Mouse (Mus musculus): ENCODE measurements around the gene Il1r2. TPM values are rescaled to one million over a fixed set of nuclear protein-coding genes. Genes with fewer than 3 reads are reported as not detected.

Il1r2 gene
- polyA plus RNA-seq, 1 experiment from 2014 or later, result 0.25 TPM

DNA sequence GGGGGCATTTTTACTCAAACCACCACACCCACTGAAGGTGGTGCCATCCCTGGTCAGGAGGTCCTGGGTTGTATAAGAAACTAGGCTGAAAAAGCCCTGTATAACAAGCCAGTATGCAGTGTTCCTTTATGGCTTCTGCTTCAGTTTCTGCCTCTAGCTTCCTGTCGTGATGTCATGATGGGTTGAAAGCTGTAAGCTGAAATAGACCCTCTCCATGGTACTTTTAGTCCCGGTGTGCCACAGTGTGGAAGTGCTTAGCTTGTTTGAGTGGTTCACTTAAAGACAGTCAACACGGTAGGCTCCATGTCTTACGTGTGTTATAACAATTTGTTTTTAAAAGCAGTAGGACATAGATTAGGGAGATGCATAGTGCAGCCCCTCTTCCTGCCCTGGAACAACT, 32.4 kb downstream of the Il1r2 start:
- Histone ChIP-seq H3K27ac (ENCODE audit: low read depth, low read length) (no peak overlapping the region), H3K9me3 (ENCODE audit: control insufficient read depth, low read length) (no peaks in the 10 kb centered on the region), H3K36me3 (ENCODE audit: control insufficient read depth, insufficient read depth, low read length) (no peaks in the 10 kb centered on the region), H3K4me1 (replicated peaks; ENCODE audit: control insufficient read depth, insufficient read depth, low read length) (no peaks in the 10 kb centered on the region), H3K27me3 (ENCODE audit: control insufficient read depth, insufficient read depth, low read length) (no peaks in the 10 kb centered on the region), H3K9ac (ENCODE audit: low read length) (no peak overlapping the region), H3K4me3 (ENCODE audit: low read depth, low read length) (no peak overlapping the region), H3K4me2 (ENCODE audit: low read depth, low read length, severe bottlenecking) (no peak overlapping the region)
- WGBS, result 86% methylated on average over 4 of the region's 4 CpGs
- DNase-seq (ENCODE audit: low spot score) (no peak), ATAC-seq (replicated peaks; ENCODE audit: low FRiP score) (no peak)

DNA sequence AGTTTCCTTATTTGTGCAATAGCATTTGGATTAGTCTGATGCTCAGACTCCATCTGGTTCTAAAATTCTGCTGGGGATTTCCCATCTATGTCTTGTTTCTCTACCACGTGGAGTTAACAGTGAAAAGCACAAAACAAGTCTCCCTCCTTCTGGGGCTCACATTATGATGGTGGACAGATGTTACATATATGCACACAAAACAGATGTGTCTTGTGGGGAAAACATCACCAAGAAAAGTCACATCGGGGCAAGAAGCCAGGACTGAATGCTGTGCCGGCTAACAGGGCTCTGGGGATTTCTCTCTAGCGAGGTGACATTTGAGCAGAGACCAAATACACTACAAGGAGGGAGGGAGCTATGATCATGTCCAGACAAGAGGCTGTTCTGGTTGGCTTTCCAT, 32.8 kb downstream of the Il1r2 start:
- DNase-seq (ENCODE audit: low spot score), result no peak
- 86% methylated on average over 4 of the region's 4 CpGs for WGBS

GRCm38 (mm10) chr1:40107971-40108749, 34.3 kb downstream of the Il1r2 start:
- DNase-seq (ENCODE audit: low spot score) (no peak), ATAC-seq (replicated peaks; ENCODE audit: low FRiP score) (no peak)
- Histone ChIP-seq H3K4me3 (ENCODE audit: low read depth, low read length) (no peak overlapping the region), H3K4me1 (replicated peaks; ENCODE audit: control insufficient read depth, insufficient read depth, low read length) (no peaks in the 10 kb centered on the region), H3K27ac (ENCODE audit: low read depth, low read length) (no peak overlapping the region), H3K9ac (ENCODE audit: low read length) (no peak overlapping the region), H3K36me3 (ENCODE audit: control insufficient read depth, insufficient read depth, low read length) (no peaks in the 10 kb centered on the region), H3K9me3 (ENCODE audit: control insufficient read depth, low read length) (no peaks in the 10 kb centered on the region), H3K4me2 (ENCODE audit: low read depth, low read length, severe bottlenecking) (no peak overlapping the region), H3K27me3 (ENCODE audit: control insufficient read depth, insufficient read depth, low read length) (no peaks in the 10 kb centered on the region)
- WGBS, result 77% methylated on average over 5 of the region's 5 CpGs

More for the DNA sequence above, 32.8 kb downstream of the Il1r2 start:
- no peak overlapping the region for H3K4me2 ChIP-seq (ENCODE audit: low read depth, low read length, severe bottlenecking)
- no peaks in the 10 kb centered on the region for H3K36me3 ChIP-seq (ENCODE audit: control insufficient read depth, insufficient read depth, low read length)
- no peaks in the 10 kb centered on the region for H3K9me3 ChIP-seq (ENCODE audit: control insufficient read depth, low read length)
- no peak overlapping the region for H3K27ac ChIP-seq (ENCODE audit: low read depth, low read length)
- H3K27me3 ChIP-seq (ENCODE audit: control insufficient read depth, insufficient read depth, low read length), result no peaks in the 10 kb centered on the region
- ATAC-seq (replicated peaks; ENCODE audit: low FRiP score), result no peak
- no peak overlapping the region for H3K9ac ChIP-seq (ENCODE audit: low read length)
- no peaks in the 10 kb centered on the region for H3K4me1 ChIP-seq (replicated peaks; ENCODE audit: control insufficient read depth, insufficient read depth, low read length)
- no peak overlapping the region for H3K4me3 ChIP-seq (ENCODE audit: low read depth, low read length)

- 74% methylated on average over 6 of the region's 6 CpGs for WGBS
- Histone ChIP-seq H3K36me3 (ENCODE audit: control insufficient read depth, insufficient read depth, low read length) (no peaks in the 10 kb centered on the region), H3K9me3 (ENCODE audit: control insufficient read depth, low read length) (no peaks in the 10 kb centered on the region), H3K9ac (ENCODE audit: low read length) (no peak overlapping the region), H3K4me1 (replicated peaks; ENCODE audit: control insufficient read depth, insufficient read depth, low read length) (no peaks in the 10 kb centered on the region), H3K4me3 (ENCODE audit: low read depth, low read length) (no peak overlapping the region), H3K27me3 (ENCODE audit: control insufficient read depth, insufficient read depth, low read length) (no peaks in the 10 kb centered on the region), H3K4me2 (ENCODE audit: low read depth, low read length, severe bottlenecking) (no peak overlapping the region), H3K27ac (ENCODE audit: low read depth, low read length) (no peak overlapping the region)
- DNase-seq (ENCODE audit: low spot score), result no peak
- ATAC-seq (replicated peaks; ENCODE audit: low FRiP score), result no peak
Measured at GRCm38 (mm10) chr1:40109736-40110135, 35.9 kb downstream of the Il1r2 start.

DNA sequence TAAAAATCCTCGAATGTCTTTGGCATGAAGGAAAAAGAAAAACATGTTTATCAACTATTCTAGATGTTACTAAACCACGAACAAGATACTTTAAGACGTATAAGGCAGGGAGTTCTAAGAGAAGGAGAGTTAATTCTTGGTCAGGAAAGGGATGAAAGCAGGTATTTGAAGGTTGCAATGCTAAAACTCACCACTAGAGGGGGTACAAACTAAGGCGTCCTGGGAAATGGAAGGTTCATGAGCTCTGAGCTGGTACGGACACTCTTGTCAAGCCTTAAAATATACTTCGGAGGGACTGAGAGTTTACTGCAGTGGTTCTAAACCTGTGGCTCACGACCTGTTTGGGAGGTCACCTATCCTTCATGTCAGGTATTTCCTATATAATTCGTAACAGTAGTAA, 41.4 kb downstream of the Il1r2 start:
- H3K27ac ChIP-seq (ENCODE audit: low read depth, low read length), result no peak overlapping the region
- no peak overlapping the region for H3K4me2 ChIP-seq (ENCODE audit: low read depth, low read length, severe bottlenecking)
- WGBS, result 51% methylated on average over 8 of the region's 8 CpGs
- no peaks in the 10 kb centered on the region for H3K9me3 ChIP-seq (ENCODE audit: control insufficient read depth, low read length)
- H3K27me3 ChIP-seq (ENCODE audit: control insufficient read depth, insufficient read depth, low read length), result no peaks in the 10 kb centered on the region
- no peak overlapping the region for H3K4me3 ChIP-seq (ENCODE audit: low read depth, low read length)
- H3K9ac ChIP-seq (ENCODE audit: low read length), result no peak overlapping the region
- H3K36me3 ChIP-seq (ENCODE audit: control insufficient read depth, insufficient read depth, low read length), result no peaks in the 10 kb centered on the region
- H3K4me1 ChIP-seq (replicated peaks; ENCODE audit: control insufficient read depth, insufficient read depth, low read length), result no peaks in the 10 kb centered on the region
- ATAC-seq (replicated peaks; ENCODE audit: low FRiP score), result no peak
- no peak for DNase-seq (ENCODE audit: low spot score)

GRCm38 (mm10) chr1:40116422-40116821, 42.5 kb downstream of the Il1r2 start:
- Histone ChIP-seq H3K36me3 (ENCODE audit: control insufficient read depth, insufficient read depth, low read length) (no peaks in the 10 kb centered on the region), H3K4me2 (ENCODE audit: low read depth, low read length, severe bottlenecking) (no peak overlapping the region), H3K4me3 (ENCODE audit: low read depth, low read length) (no peak overlapping the region), H3K9me3 (ENCODE audit: control insufficient read depth, low read length) (no peaks in the 10 kb centered on the region), H3K4me1 (replicated peaks; ENCODE audit: control insufficient read depth, insufficient read depth, low read length) (no peaks in the 10 kb centered on the region), H3K9ac (ENCODE audit: low read length) (no peak overlapping the region), H3K27ac (ENCODE audit: low read depth, low read length) (no peak overlapping the region), H3K27me3 (ENCODE audit: control insufficient read depth, insufficient read depth, low read length) (no peaks in the 10 kb centered on the region)
- WGBS, result 8% methylated on average over 8 of the region's 8 CpGs
- DNase-seq (ENCODE audit: low spot score) (peak; percentile 89), ATAC-seq (replicated peaks; ENCODE audit: low FRiP score) (peak; percentile 56; the same call in 1 of the 2 replicates)

DNA sequence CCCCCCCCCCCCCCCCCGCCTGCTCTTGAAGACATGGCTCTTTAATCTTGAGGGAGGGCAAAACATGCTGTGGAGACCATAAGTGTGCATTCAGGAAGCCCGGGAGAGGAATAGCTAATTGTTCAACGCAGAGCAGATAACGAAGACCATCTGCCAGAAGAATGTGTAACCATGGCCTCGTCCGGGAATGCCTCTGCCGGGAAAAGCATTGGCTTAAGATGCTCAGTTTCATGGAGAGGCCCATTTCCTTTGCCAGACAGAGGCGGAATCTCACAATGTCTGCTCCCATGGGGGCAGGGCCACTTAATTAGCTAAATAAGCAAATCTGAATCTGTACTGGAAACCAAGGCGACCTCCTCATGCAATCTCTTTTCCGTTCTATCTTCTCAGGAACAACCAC, 43.7 kb downstream of the Il1r2 start:
- ATAC-seq (replicated peaks; ENCODE audit: low FRiP score) (peak; percentile 15; the same call in 1 of the 2 replicates), DNase-seq (ENCODE audit: low spot score) (no peak)
- H3K27me3 ChIP-seq (ENCODE audit: control insufficient read depth, insufficient read depth, low read length), result no peaks in the 10 kb centered on the region
- H3K4me1 ChIP-seq (replicated peaks; ENCODE audit: control insufficient read depth, insufficient read depth, low read length), result no peaks in the 10 kb centered on the region
- H3K27ac ChIP-seq (ENCODE audit: low read depth, low read length), result no peak overlapping the region
- no peak overlapping the region for H3K4me3 ChIP-seq (ENCODE audit: low read depth, low read length)
- WGBS, result 43% methylated on average over 9 of the region's 10 CpGs
- no peaks in the 10 kb centered on the region for H3K36me3 ChIP-seq (ENCODE audit: control insufficient read depth, insufficient read depth, low read length)
- H3K4me2 ChIP-seq (ENCODE audit: low read depth, low read length, severe bottlenecking), result no peak overlapping the region
- H3K9me3 ChIP-seq (ENCODE audit: control insufficient read depth, low read length), result no peaks in the 10 kb centered on the region
- H3K9ac ChIP-seq (ENCODE audit: low read length), result no peak overlapping the region

DNA sequence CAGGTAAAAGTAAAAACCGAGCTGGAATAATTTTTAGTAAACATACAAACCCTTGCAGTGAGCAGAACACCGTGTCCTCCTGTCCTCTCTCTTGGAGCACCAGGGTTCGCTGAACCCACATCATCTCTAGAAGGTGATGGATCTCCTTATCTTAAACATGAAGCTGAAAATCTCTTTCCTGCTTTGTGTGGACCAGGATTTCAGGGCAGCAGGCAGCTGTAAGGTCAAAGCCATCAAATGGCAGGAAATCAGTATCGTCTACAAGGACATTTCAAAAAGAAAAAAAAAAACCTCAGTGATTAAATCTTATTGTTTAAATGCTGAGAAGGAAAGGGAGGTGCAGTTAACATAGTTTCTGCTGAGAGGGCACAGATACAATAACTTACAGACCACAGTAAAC, 50.4 kb downstream of the Il1r2 start:
- no peak overlapping the region for H3K4me2 ChIP-seq (ENCODE audit: low read depth, low read length, severe bottlenecking)
- ATAC-seq (replicated peaks; ENCODE audit: low FRiP score) (no peak), DNase-seq (ENCODE audit: low spot score) (no peak)
- no peaks in the 10 kb centered on the region for H3K27me3 ChIP-seq (ENCODE audit: control insufficient read depth, insufficient read depth, low read length)
- no peak overlapping the region for H3K4me3 ChIP-seq (ENCODE audit: low read depth, low read length)
- H3K9me3 ChIP-seq (ENCODE audit: control insufficient read depth, low read length), result no peaks in the 10 kb centered on the region
- 79% methylated on average over 4 of the region's 4 CpGs for WGBS
- no peaks in the 10 kb centered on the region for H3K36me3 ChIP-seq (ENCODE audit: control insufficient read depth, insufficient read depth, low read length)
- H3K4me1 ChIP-seq (replicated peaks; ENCODE audit: control insufficient read depth, insufficient read depth, low read length), result no peaks in the 10 kb centered on the region
- no peak overlapping the region for H3K27ac ChIP-seq (ENCODE audit: low read depth, low read length)
- no peak overlapping the region for H3K9ac ChIP-seq (ENCODE audit: low read length)

GRCm38 (mm10) chr1:40128481-40128880, 54.6 kb downstream of the Il1r2 start:
- H3K4me1 ChIP-seq (replicated peaks; ENCODE audit: control insufficient read depth, insufficient read depth, low read length), result no peaks in the 10 kb centered on the region
- H3K9me3 ChIP-seq (ENCODE audit: control insufficient read depth, low read length), result no peaks in the 10 kb centered on the region
- no peak overlapping the region for H3K9ac ChIP-seq (ENCODE audit: low read length)

More at GRCm38 (mm10) chr1:40128481-40128880, 54.6 kb downstream of the Il1r2 start:
- H3K4me2 ChIP-seq (ENCODE audit: low read depth, low read length, severe bottlenecking), result no peak overlapping the region
- H3K4me3 ChIP-seq (ENCODE audit: low read depth, low read length), result no peak overlapping the region
- ATAC-seq (replicated peaks; ENCODE audit: low FRiP score), result no peak
- no peaks in the 10 kb centered on the region for H3K36me3 ChIP-seq (ENCODE audit: control insufficient read depth, insufficient read depth, low read length)
- H3K27ac ChIP-seq (ENCODE audit: low read depth, low read length), result no peak overlapping the region
- DNase-seq (ENCODE audit: low spot score), result no peak
- no peaks in the 10 kb centered on the region for H3K27me3 ChIP-seq (ENCODE audit: control insufficient read depth, insufficient read depth, low read length)
- WGBS, result 85% methylated on average over 4 of the region's 4 CpGs
